9 mouse cellular contexts compared by ENCODE assay signal in the genomic region with DNA sequence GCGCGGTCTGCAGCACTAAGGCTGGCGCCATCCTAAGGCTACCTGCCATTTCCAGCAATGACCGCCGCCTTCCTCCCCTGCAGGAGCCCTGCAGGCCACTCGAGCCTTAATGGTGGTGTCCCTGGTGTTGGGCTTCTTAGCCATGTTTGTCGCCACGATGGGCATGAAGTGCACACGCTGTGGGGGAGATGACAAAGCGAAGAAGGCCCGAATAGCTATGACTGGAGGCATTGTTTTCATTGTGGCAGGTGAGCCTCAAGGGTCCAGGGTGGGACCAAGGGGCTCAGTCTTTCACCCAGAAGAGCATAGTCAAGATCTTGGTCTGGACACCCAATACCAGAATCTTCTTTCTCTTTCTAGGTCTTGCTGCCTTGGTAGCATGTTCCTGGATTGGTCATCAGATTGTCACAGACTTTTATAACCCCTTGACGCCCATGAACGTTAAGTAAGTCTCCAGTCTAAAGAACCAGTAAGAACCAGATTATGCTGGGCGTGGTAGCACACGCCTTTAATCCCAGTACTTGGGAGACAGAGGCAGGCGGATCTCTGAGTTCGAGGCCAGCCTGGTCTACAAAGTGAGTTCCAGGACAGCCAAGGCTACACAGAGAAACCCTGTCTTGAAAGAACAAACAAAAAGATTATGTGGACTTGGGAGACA. TPM values are rescaled to one million over a fixed set of nuclear protein-coding genes. Genes with fewer than 3 reads are reported as not detected.
DNase-seq lines count a peak whose midpoint lies in the region; ATAC-seq and TF ChIP-seq lines count a peak whose summit lies in the region.
"Had no signal": no experiment of that assay in that cellular context is flagged by ENCODE, and none has a peak within 500 bp of the region (broad histone marks: within the 10 kb centered on the region; RNA-seq: fewer than 3 reads in every experiment).

No protein-coding gene starts in this region.

- no peak for TF ChIP-seq POLR2A in MEL (IDR thresholded peaks at IDR 0.05; ENCODE audit: control insufficient read depth in 1 of 2, insufficient read depth in 1 of 2, low read depth in 1 of 2, low read length in 2 of 2, poor library complexity in 1 of 2)

- DNase-seq in heart, adult 9 months (ENCODE audit: low spot score in 2 of 2): no peak
- DNase-seq in MEL (ENCODE audit: low read depth, low spot score) (no peak), adipocyte (ENCODE audit: low spot score) (no peak)
- no peak for DNase-seq in hindbrain, embryonic 11.5 days (ENCODE audit: low spot score)
- DNase-seq in B cell, adult 2 months: no peak
- no peak for DNase-seq in layer of hippocampus, adult 18-20 months (ENCODE audit: low spot score in 2 of 2)

- no peak for ATAC-seq in heart, embryonic 16.5 days (replicated peaks; ENCODE audit: extremely low read depth, insufficient read depth, low FRiP score)
- no peak for ATAC-seq in hindbrain, embryonic 11.5 days (ENCODE audit: low FRiP score)
- peak; percentile 19; the same call in 1 of the 2 replicates for ATAC-seq in megakaryocyte-erythroid progenitor cell, adult 5-6 weeks (replicated peaks; ENCODE audit: low FRiP score, low TSS enrichment, poor library complexity, severe bottlenecking)

- no peak for TF ChIP-seq CTCF in MEL (IDR thresholded peaks at IDR 0.05 in 2 of 3, conservative IDR thresholded peaks at IDR 0.05 in 1 of 3; ENCODE audit: control insufficient read depth in 1 of 3, insufficient read depth in 1 of 3, low read depth in 2 of 3, low read length in 3 of 3, poor library complexity in 1 of 3, severe bottlenecking in 1 of 3)

- peak overlapping the region; percentile 90 for H3K4me2 ChIP-seq in heart, embryonic 16.5 days (ENCODE audit: low read depth, low read length)
- peak overlapping the region; percentile 26 for H3K4me2 ChIP-seq in hindbrain, embryonic 11.5 days (replicated peaks; ENCODE audit: low read depth, low read length)

- H3K4me1 ChIP-seq in heart, embryonic 16.5 days (ENCODE audit: control insufficient read depth, insufficient read depth, low read length): peaks cover 18% of the 10 kb centered on the region
- H3K4me1 ChIP-seq in MEL (ENCODE audit: control insufficient read depth in 1 of 2, insufficient read depth in 2 of 2, low read length in 2 of 2): peaks cover 0 to 5% of the 10 kb centered on the region in 2 experiments; a peak in 2 of 4 replicates
- H3K4me1 ChIP-seq in hindbrain, embryonic 11.5 days (replicated peaks; ENCODE audit: control insufficient read depth, insufficient read depth, low read length): peaks cover 2% of the 10 kb centered on the region; the same call in 1 of the 2 replicates

- TF ChIP-seq EP300 in MEL (IDR thresholded peaks at IDR 0.05; ENCODE audit: low read depth in 1 of 2, low read length in 2 of 2): no peak

- no peaks in the 10 kb centered on the region for H3K9me3 ChIP-seq in heart, embryonic 16.5 days (replicated peaks; ENCODE audit: control insufficient read depth, low read length)
- no peaks in the 10 kb centered on the region for H3K9me3 ChIP-seq in MEL (replicated peaks; ENCODE audit: insufficient read depth, low read length)
- no peaks in the 10 kb centered on the region for H3K9me3 ChIP-seq in hindbrain, embryonic 11.5 days (ENCODE audit: control insufficient read depth, low read length)

- no peak overlapping the region for H3K27ac ChIP-seq in heart, embryonic 16.5 days (ENCODE audit: low read length)
- H3K27ac ChIP-seq in MEL (ENCODE audit: control insufficient read depth, low read depth, low read length): no peak overlapping the region
- H3K27ac ChIP-seq in hindbrain, embryonic 11.5 days (ENCODE audit: low read depth, low read length): no peak overlapping the region

- peak overlapping the region; percentile 54 for H3K4me3 ChIP-seq in heart, embryonic 16.5 days (ENCODE audit: low read length)
- peak overlapping the region; percentile 26 to 31; a peak in 3 of 4 replicates for H3K4me3 ChIP-seq in MEL (ENCODE audit: control insufficient read depth in 1 of 2, insufficient read depth in 1 of 2, low read depth in 2 of 2, low read length in 2 of 2)
- H3K4me3 ChIP-seq in hindbrain, embryonic 11.5 days (ENCODE audit: low read depth, low read length): peak overlapping the region; percentile 20

- peaks cover 47% of the 10 kb centered on the region for H3K27me3 ChIP-seq in heart, embryonic 16.5 days (ENCODE audit: control insufficient read depth, insufficient read depth, low read length)
- no peaks in the 10 kb centered on the region for H3K27me3 ChIP-seq in MEL (ENCODE audit: control insufficient read depth in 1 of 2, insufficient read depth in 2 of 2, low read length in 2 of 2)
- H3K27me3 ChIP-seq in hindbrain, embryonic 11.5 days (ENCODE audit: control insufficient read depth, insufficient read depth, low read length): peaks cover 54% of the 10 kb centered on the region

- H3K36me3 ChIP-seq in heart, embryonic 16.5 days (ENCODE audit: control insufficient read depth, insufficient read depth): peaks cover 22% of the 10 kb centered on the region
- H3K36me3 ChIP-seq in MEL (ENCODE audit: control insufficient read depth in 1 of 2, insufficient read depth in 2 of 2, low read length in 2 of 2): peaks cover 4 to 9% of the 10 kb centered on the region in 2 experiments
- 0 out of 2 replicates have a peak, but pooled peaks cover 3% of the 10 kb centered on the region for H3K36me3 ChIP-seq in hindbrain, embryonic 11.5 days (ENCODE audit: control insufficient read depth, insufficient read depth, low read length)

- TF ChIP-seq RAD21 in MEL (IDR thresholded peaks at IDR 0.05; ENCODE audit: low read depth, low read length): no peak

- 38% methylated on average over 17 of the region's 17 CpGs for WGBS in heart, embryonic 16.5 days
- 41% methylated on average over 17 of the region's 17 CpGs for WGBS in hindbrain, embryonic 11.5 days

- H3K9ac ChIP-seq in heart, embryonic 16.5 days (ENCODE audit: low read length): peak overlapping the region; percentile 72
- H3K9ac ChIP-seq in MEL (ENCODE audit: control insufficient read depth, low read depth, low read length, poor library complexity, severe bottlenecking): peak overlapping the region; percentile 45
- H3K9ac ChIP-seq in hindbrain, embryonic 11.5 days (ENCODE audit: low read depth, low read length): no peak overlapping the region

- H3K79me2 ChIP-seq in MEL (ENCODE audit: control insufficient read depth, insufficient read depth, low read length, poor library complexity): no peaks in the 10 kb centered on the region

TF ChIP-seq in MEL, 35 proteins besides CTCF, POLR2A, EP300 and RAD21 (continues in another document):
- TF ChIP-seq POLR2AphosphoS2 (IDR thresholded peaks at IDR 0.05; ENCODE audit: low read length) (peak; percentile 77), ELF1 (IDR thresholded peaks at IDR 0.05; ENCODE audit: low read depth, low read length) (no peak)

RNA-seq across cellular contexts. Expression of a gene that starts 2.4 kb away (rescaled TPM):
- polyA plus RNA-seq in heart, embryonic 16.5 days (2015; fragmentation: Nextera tagmentation; extraction: Ambion mirVana): 7.5 and 14.4 TPM in 2 replicates
- 0.26 and 0.31 TPM in 2 replicates for total RNA-seq in MEL (2012; rRNA removed)
- polyA plus RNA-seq in MEL (2012; ENCODE audit: insufficient read depth in 1 of 2, insufficient read length in 2 of 2, low read depth in 1 of 2, low replicate concordance in 2 of 2, missing spikeins in 1 of 2): under 1 TPM in 1 of 2 experiments, not detected in 1; 0.36 TPM
- polyA plus RNA-seq in hindbrain, embryonic 11.5 days (2014; fragmentation: Nextera tagmentation; extraction: Ambion mirVana): 8.2 and 8.4 TPM in 2 replicates
- total RNA-seq in megakaryocyte-erythroid progenitor cell, adult 5-6 weeks (2014; fragmentation: Nextera tagmentation): not detected in 2 replicates
- not detected in 2 replicates for total RNA-seq in megakaryocyte-erythroid progenitor cell, adult 5-6 weeks (2017)
- total RNA-seq in layer of hippocampus, adult 18-20 months (2021): not detected
- polyA plus RNA-seq: cortical plate, adult 2 months had no signal

RNA-seq across cellular contexts. Expression of a gene that starts 14.0 kb away (rescaled TPM):
- polyA plus RNA-seq in heart, embryonic 16.5 days (2015; fragmentation: Nextera tagmentation; extraction: Ambion mirVana): 23.9 and 25.0 TPM in 2 replicates
- 47.3 and 49.6 TPM in 2 replicates for total RNA-seq in MEL (2012; rRNA removed)
- polyA plus RNA-seq in MEL (2012; ENCODE audit: insufficient read depth in 1 of 2, insufficient read length in 2 of 2, low read depth in 1 of 2, low replicate concordance in 2 of 2, missing spikeins in 1 of 2): 100 to 1,000 TPM in 1 of 2 experiments, not detected in 1; 133 TPM
- polyA plus RNA-seq in hindbrain, embryonic 11.5 days (2014; fragmentation: Nextera tagmentation; extraction: Ambion mirVana): 23.8 and 26.8 TPM in 2 replicates
- total RNA-seq in megakaryocyte-erythroid progenitor cell, adult 5-6 weeks (2014; fragmentation: Nextera tagmentation): 181 and 216 TPM in 2 replicates
- 9.8 and 38.6 TPM in 2 replicates for total RNA-seq in megakaryocyte-erythroid progenitor cell, adult 5-6 weeks (2017)
- total RNA-seq in layer of hippocampus, adult 18-20 months (2021): 100 to 1,000 TPM; 110 to 111 TPM

RNA-seq across cellular contexts. Expression of a gene that starts 15.3 kb away (rescaled TPM):
- polyA plus RNA-seq in heart, embryonic 16.5 days (2015; fragmentation: Nextera tagmentation; extraction: Ambion mirVana): 111 and 116 TPM in 2 replicates
- 170 and 189 TPM in 2 replicates for total RNA-seq in MEL (2012; rRNA removed)
- polyA plus RNA-seq in MEL (2012; ENCODE audit: insufficient read depth in 1 of 2, insufficient read length in 2 of 2, low read depth in 1 of 2, low replicate concordance in 2 of 2, missing spikeins in 1 of 2): 100 to 1,000 TPM in 1 of 2 experiments, not detected in 1; 222 TPM
- 154 and 163 TPM in 2 replicates for polyA plus RNA-seq in hindbrain, embryonic 11.5 days (2014; fragmentation: Nextera tagmentation; extraction: Ambion mirVana)
- total RNA-seq in megakaryocyte-erythroid progenitor cell, adult 5-6 weeks (2014; fragmentation: Nextera tagmentation): 81.7 and 104 TPM in 2 replicates
- total RNA-seq in megakaryocyte-erythroid progenitor cell, adult 5-6 weeks (2017): 66.4 and 82.7 TPM in 2 replicates
- total RNA-seq in layer of hippocampus, adult 18-20 months (2021): 10 to 100 TPM; 76.7 to 80.1 TPM

RNA-seq across cellular contexts. Expression of a gene that starts 19.0 kb away (rescaled TPM):
- polyA plus RNA-seq in heart, embryonic 16.5 days (2015; fragmentation: Nextera tagmentation; extraction: Ambion mirVana): 56.1 and 58.4 TPM in 2 replicates
- total RNA-seq in MEL (2012; rRNA removed): 0.12 TPM in 1 of 2 replicates, not detected in the other
- polyA plus RNA-seq in MEL (2012; ENCODE audit: insufficient read depth in 1 of 2, insufficient read length in 2 of 2, low read depth in 1 of 2, low replicate concordance in 2 of 2, missing spikeins in 1 of 2): under 1 TPM in 1 of 2 experiments, not detected in 1; 0.19 TPM
- polyA plus RNA-seq in hindbrain, embryonic 11.5 days (2014; fragmentation: Nextera tagmentation; extraction: Ambion mirVana): 7.9 and 9.6 TPM in 2 replicates
- 0.15 and 5.2 TPM in 2 replicates for total RNA-seq in megakaryocyte-erythroid progenitor cell, adult 5-6 weeks (2014; fragmentation: Nextera tagmentation)
- 0.19 and 0.88 TPM in 2 replicates for total RNA-seq in megakaryocyte-erythroid progenitor cell, adult 5-6 weeks (2017)
- total RNA-seq in layer of hippocampus, adult 18-20 months (2021): 1 to 10 TPM; 3.4 to 3.5 TPM

RNA-seq across cellular contexts. Expression of a gene that starts 24.0 kb away (rescaled TPM):
- 421 and 428 TPM in 2 replicates for polyA plus RNA-seq in heart, embryonic 16.5 days (2015; fragmentation: Nextera tagmentation; extraction: Ambion mirVana)
- total RNA-seq in MEL (2012; rRNA removed): 105 and 132 TPM in 2 replicates
- polyA plus RNA-seq in MEL (2012; ENCODE audit: insufficient read depth in 1 of 2, insufficient read length in 2 of 2, low read depth in 1 of 2, low replicate concordance in 2 of 2, missing spikeins in 1 of 2): 100 to 1,000 TPM in 1 of 2 experiments, not detected in 1; 241 TPM
- 621 and 643 TPM in 2 replicates for polyA plus RNA-seq in hindbrain, embryonic 11.5 days (2014; fragmentation: Nextera tagmentation; extraction: Ambion mirVana)
- total RNA-seq in megakaryocyte-erythroid progenitor cell, adult 5-6 weeks (2014; fragmentation: Nextera tagmentation): 267 and 278 TPM in 2 replicates
- 222 and 223 TPM in 2 replicates for total RNA-seq in megakaryocyte-erythroid progenitor cell, adult 5-6 weeks (2017)
- total RNA-seq in layer of hippocampus, adult 18-20 months (2021): 100 to 1,000 TPM; 238 to 240 TPM
